Mouse (Mus musculus) monocyte, adult 5-6 weeks (primary cell): ENCODE data around the gene Dscaml1. TPM values are rescaled to one million over a fixed set of nuclear protein-coding genes. Genes with fewer than 3 reads are reported as not detected.

ENCODE experiments used
- ATAC-seq: fragments of 153-309, 156-312 bp; replicated peaks from 2 replicates; pipeline ENCODE4 v1.8.0; 2017; ENCODE audit warnings: mild to moderate bottlenecking; ENCODE audit not compliant: low TSS enrichment, insufficient number of reproducible peaks, severe bottlenecking, poor library complexity, low FRiP score
- total RNA-seq: library from RNA; stranded (forward); fragments of 200-1000, 200-491, 200-594 nt; gene quantifications from 3 replicates; pipeline ENCODE4 v1.2.3, GENCODE M21; 2017

The Dscaml1 gene
- not detected in 3 replicates for total RNA-seq

DNA sequence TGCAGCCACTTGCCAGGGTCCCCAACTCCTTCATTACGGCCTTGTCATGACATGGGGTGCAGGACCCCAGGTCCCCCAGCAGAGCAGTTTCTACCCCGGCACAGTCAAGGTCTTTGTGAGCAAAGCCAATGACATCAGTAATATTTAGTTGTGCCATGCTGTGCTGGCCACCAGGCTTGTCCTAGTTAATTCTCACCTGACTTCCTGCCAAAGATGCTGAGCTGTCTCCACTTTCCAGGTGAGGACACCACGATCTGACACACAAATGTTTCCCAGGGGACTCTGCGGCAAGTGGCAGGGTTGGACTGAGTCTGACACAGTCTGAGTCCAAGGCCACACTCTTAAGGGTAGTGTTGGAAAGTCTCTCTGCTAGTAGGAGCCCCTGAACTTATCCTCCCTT lies at the start of gene Dscaml1:
Dscaml1 (plus strand) TSS at position 173 of the 400 bp plus-strand sequence.
- ATAC-seq, result no peak

DNA sequence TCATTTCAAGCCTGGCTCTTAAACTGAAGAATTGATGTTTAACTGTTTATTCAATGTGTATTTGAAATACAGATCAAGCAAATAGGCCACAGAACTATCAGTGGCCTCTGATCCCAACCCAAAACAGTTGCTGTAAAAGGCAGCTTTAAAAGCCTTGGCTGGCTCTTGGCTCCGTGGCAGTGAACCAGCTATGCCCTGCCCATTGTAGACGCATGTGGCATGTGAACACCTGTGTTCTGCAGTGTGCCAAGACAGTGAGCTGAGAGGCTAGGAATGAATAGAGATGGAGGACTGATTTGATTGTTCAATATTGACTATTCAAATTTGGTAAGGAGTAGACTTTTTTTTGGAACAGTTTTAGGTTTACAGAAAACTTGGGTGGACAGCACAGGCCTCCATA lies 49.5 kb upstream of the Dscaml1 start:
- no peak for ATAC-seq

DNA sequence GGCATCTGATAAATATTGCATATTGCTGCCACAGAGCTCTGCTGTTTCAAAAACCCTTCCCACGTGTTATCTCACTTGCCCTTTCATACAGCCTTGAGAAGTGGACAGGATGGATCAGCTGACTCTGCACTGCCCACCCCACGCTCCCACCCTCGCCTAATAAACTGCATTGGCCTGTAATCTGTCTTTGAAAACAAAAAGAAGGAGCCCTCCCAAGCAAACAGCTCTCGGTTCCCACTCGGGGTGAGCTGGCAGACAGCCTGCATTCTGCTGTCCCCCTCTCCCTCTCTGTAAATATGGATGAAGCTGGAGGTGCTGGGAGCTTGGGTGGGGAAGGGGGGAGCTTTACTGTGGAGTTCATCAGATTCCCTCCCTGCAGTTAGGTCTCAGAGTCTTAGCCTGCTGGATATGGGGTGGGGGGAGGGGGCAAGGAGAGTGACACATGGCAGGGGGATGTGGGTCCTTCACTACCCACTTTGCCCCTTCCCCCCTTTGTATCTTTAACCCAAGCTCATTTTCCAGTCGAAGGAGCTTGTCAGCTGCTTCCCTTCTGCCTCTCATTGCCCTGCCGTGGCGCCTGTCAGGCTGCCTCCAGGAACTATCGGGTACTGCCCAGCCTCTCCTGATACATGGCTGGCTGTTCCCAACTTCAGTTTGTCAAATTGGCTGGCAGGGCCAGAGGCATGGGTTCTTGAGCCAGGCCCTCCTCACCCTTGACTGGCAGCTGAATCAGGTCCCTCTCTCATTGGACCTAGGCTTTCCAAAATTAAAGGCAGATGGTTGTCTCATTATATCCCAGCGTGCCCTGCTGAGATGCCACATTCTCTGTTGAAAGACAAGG lies 45.8 kb upstream of the Dscaml1 start:
- no peak for ATAC-seq

DNA sequence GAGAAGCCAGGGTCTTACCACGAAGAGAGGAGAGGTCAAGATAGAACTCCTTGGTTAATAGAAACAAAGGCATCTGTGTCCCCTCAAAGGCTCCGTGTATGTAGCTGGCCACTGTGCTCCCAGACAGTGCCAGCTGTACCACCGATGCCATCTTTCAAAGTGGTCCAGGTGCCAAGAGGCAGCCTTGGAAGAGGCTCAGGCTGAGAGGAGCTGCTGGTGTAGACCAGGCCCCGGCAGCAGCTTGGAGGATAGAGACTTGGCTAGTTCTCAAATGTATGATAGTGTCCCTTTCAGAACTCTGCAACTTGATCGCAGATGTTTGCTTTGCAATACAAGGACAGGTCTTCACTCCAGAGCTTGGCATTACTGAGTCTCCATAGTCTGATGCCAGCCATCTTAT lies 44.1 kb upstream of the Dscaml1 start:
- no peak for ATAC-seq

DNA sequence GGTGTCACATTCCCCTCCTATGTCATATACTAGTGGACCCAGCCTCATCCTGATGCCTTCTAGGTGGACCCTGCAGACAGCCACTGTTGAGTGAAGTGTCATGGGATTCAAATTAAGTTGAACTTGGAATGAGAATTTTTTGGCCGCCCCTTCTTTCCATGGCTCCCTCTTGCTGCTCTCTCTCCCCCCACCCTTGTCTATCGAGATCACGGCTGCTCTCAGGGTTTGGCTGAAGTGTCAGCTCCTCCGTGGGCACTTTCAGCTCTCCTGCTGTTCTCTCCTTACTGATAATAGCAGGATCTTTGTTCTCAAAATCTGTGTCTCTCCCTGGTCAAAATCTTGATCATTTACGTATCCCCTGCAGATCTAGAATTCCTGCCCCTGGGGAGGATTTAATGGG lies 43.6 kb upstream of the Dscaml1 start:
- ATAC-seq, result no peak

DNA sequence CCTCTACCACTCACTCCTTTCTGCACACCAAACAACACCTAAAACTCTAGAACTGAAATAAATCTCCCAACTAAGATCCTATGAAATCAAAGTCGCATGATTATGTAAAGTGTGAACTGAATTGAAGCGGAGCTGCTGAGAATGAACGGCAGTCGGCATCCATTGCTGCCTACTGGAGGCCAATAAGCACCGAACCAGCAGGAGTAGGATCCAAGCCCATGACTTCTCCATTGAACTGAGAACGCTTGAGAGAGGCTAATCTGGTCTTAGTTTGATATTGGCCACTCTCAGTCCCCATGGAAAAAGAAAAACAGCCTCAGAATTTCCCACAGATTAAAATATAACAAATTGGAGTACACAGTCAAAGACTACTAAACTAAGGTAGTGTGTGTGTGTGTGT lies 42.5 kb upstream of the Dscaml1 start:
- ATAC-seq, result no peak

DNA sequence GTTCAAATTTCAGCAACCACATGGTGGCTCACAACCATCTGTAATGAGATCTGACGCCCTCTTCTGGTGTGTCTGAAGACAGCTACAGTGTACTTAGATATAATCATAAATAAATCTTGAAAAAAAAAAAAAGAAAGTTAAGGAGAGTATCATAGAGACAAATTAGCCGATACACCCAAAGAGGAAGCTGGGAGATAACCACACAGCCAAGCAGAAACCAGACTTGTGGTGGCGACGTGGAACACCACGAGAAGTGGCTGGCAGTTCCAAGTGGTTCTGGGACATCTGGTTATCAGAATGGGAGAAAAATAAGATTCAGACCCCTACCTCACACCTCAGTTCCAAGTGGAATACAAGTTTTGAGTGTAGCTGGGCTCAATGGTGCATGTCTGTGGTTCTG lies 39.7 kb upstream of the Dscaml1 start:
- ATAC-seq, result no peak

DNA sequence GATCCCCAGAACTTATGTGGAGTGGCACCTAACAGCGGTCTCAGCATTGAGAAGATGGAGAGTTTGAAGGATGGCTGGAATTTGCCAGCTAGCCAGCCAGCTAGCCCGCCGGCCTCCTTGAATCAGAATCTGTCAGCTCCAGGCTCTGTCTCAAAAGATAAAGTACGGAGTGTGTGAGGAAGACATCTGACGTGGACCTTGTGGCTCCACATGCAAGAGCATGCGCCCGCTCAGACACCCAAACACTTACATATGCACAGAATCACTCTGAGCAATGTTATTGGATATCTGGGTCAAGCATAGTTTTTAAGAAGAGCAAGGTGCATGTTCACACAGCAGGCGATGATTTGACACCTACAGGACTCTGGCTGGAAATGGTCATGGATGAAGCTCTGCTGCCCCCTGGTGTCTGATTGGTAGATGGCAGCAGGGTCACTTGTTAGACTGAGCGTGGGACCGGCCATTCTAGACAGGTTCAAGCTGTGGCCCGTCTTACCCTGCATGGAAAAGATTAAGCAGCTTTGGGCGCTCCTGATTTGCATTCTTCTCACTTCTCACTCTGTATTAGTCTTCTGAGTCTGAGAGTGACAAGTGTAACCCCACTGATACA lies 37.9 kb upstream of the Dscaml1 start:
- peak; percentile 90 for ATAC-seq

DNA sequence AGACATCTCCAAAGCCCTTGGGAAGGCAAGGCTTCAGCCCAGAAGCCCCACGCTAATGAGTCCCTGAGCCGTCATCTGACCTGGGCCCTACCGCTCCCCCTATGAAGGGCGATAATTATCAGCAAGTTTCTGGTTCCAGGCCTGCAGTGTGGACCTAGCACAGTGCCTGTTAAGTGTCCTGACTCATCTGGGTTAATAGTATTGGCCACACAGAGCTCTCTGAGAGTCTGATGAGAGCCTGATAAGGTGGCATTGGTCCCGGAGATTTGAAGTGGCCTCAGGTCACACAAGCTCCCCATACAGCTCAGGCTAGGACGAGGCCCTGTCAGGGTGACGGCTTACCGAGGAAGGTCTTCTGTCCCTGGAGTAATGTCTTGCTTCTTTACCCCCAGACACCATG lies 36.8 kb upstream of the Dscaml1 start:
- no peak for ATAC-seq

DNA sequence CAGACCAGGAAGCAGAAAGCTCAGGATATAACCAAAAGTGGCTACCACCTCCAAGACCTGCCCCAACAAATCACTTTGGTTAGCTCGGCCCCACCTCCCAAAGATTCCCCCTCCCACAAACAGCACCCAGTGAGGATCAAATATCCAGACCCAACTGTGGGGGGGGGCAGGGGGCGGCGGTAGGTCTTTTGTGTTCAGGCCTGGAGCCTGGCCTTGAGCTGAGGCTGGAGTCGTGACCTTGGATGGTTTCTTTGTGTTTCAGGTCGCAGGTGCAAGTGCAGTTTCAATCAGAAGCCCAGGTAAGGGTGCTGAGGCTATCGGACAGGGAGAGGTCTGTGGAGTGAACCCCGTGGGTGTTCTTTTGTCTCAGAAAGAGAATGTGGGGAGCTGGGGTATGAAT lies 35.1 kb upstream of the Dscaml1 start:
- ATAC-seq, result no peak

DNA sequence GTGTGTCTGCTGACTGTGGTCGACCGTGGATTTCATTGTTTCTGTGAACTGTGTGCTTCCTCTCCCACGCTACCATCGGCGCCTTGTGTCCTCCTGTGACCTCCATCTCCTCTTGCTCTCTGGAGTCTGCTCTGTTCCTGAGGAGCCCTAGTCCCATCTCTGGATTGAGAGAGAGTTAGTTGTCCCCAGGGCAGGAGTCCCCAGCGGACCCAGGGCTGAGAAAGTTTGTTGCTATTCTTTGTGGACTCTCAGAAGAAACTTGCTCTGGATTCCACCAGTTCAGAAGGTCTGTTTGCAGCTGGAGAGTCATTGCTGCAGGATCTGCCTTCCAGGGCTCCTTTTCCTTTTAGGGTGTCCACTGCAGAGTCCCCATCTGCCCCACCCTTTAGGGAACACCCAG lies 31.2 kb upstream of the Dscaml1 start:
- ATAC-seq, result no peak

DNA sequence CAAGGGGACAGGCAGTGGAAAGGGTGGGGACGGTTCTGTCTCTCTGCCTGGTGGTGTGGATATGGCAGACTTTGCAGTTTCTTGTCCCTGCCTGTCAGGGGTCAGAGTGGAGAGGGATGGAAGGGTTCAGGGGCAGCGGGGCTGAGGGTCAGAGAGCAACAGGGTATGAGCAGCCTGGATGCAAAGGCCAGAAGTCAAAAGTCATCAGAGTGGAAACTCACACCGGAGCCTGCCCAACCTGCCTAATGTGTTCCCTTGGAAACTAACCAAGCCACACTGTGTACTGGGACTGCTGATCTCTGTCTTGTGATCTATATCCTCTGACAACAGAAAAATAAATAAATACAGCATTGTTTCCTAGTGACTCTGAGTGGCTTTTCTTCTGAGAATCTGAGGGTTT lies 30.6 kb upstream of the Dscaml1 start:
- no peak for ATAC-seq

DNA sequence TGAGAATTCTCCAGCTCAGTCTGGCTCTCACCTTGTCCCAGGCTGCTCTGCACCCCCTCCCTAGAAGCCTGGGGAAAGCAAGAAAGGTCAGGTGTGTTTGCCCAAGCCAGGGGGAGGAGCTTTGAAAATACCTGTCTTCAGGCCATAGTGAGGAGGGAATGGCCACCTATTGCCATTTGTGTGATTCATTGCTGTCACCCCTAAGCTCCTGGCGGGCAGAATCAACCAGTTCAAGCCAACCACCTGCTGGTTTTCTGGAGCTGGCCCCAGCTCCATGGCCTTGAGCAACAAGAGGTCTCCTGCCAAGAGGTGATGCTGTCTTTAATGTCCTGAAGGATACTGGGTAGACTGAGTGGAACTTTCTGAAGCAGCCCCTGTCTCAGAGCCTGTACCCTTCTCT lies 28.1 kb upstream of the Dscaml1 start:
- no peak for ATAC-seq

DNA sequence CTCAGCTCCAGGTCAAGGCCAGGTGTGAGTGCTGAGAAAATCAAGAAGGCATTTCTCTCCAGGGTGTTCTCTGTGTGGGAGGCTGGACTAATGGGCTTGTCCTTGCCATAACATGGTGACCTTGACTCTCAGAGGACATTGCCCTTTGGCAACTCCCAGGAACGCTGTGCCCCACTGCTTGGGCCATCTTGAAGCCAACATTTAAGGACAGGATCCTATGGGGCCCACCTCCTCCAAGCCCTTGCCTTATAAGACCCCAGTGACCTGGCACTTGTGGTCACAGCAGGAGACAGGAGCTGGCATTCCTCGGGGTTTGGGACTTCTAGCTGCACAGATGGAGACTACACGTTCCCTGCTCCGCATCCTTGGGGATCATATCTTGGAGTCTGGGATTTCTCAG lies 27.0 kb upstream of the Dscaml1 start, which contains the start of gene Fxyd2:
Fxyd2 (plus strand) TSS at position 236 of the 400 bp plus-strand sequence.
- no peak for ATAC-seq

DNA sequence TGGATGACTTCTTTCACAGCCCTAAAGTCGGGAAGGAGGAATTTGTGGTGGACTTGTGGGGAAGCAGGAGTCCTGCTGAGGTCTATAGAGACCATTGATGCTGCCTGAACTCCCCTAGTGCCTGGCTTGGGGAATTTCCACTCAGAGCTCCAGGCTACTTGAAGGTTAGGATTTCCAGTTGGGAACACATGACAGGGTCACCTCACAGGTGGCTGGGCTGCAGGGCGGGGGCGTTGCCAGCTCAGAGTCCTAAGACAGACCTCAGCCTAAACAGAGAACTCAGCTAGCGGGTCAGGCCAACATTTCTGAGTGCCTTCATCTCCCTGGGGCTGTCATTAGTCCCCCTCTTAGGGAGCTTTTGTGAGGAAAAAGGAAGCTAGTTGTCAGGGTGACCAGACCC lies 24.6 kb upstream of the Dscaml1 start:
- no peak for ATAC-seq

DNA sequence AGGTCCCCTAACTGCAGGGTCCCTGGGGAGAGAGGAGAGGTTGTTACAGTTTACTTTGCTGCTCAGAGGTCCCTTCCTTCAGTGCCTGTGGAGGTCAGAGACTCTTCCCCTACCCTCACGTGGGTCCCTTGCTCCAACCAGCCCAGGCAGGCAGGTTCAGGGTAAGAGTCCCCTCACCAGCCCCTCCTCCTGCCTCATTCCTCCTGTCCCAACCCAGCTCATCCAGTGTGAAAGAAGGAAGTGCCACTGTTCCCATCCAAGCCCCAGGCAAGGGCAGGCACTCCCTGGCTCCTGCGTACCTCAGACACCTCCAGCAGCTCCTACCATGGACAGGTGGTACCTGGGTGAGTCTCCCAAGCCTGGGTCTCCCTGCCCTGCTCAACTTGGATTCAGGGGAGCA lies 23.5 kb upstream of the Dscaml1 start:
- no peak for ATAC-seq

DNA sequence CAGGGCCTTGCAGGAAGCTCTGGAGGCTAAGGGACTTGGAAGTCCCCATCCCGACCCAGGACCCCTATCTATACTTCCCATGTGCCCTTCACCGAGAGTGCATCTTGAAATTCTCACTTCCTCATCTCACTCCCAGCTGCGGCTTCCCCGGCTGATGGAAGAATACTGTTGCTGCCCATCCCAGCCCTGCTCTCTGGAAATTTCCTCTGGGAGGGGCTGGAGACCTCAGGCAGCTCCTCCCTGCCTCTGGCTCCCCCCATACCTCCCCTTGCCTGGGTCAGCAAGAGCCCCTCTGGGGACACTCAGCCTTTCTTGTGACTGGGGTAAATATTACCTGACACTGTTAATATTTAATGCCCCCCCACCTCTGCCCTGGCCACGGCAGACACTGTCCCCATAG lies 20.7 kb upstream of the Dscaml1 start:
- no peak for ATAC-seq

DNA sequence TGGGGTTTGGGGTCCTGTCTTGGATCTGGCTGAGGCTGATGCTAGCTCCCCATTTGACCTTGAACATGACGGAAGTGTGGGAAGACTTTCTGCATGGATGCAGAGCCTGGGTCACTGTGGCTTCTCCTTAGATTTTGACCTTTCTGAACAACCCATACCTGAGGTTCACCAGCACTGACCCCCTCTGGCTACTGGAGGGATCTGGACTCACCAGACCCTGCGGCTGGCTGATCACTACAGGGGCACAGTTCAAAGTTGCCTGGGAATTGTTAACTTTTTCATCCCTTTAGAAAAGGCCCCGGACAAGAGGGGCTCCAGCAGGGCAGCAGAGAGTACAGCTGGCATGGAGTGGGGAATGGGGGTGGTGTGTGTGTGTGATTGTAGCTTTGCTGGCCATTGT lies 19.6 kb upstream of the Dscaml1 start:
- no peak for ATAC-seq

DNA sequence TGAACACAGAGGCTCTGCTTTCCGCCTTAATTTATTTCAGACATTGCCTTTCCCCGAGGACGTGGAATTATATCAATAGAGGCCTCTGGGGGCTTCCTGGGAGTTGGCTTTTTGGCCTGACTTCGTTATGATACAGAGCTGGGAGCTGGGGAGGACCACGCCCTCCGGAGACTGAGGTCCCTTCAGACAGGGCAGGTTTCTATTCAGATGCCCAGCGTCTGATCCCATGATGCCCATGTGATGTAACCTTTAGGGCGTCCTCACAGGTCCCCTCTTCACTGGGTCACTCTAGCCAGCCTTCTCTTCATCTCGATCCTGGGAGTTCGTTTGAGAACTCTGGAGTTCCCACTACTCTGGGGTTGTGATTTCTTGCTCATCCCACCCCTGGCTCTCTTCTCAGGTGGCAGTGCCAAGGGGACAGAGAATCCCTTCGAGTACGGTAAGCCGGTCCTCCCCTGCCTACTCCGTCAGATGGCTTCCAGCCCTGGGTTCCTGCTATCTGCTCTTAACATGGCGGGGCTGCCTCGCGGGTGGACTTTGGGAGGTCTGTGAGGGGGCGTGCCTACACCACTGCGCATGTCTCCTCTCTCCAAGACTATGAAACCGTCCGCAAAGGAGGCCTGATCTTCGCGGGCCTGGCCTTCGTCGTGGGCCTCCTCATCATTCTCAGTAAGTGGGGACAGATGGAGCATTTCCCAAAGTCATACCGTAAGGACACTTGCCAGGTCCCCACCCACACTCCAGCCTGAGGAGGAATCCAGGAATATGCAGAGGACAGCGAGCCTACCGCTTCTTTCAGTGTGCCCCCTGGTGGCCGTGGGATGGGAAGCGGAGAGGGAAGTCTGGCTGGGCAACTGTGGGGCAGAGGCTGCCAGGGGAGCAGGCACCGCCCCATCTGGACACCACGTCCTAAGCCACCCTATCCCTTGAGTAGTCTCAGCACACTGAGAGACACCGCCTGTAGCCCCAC lies 18.4 kb upstream of the Dscaml1 start:
- ATAC-seq, result peak; percentile 63
